Mouse (Mus musculus): ENCODE data around the gene Dph5.

GRCm38 (mm10) chr3:115952356-115952755 lies 64.7 kb downstream of the Dph5 start:
- TF ChIP-seq CTCF (IDR thresholded peaks at IDR 0.05; ENCODE audit: extremely low read depth, insufficient read depth, insufficient read length, insufficient replicate concordance) (no peak), POLR2A (IDR thresholded peaks at IDR 0.05; ENCODE audit: low read depth, low read length) (no peak)

All from spleen, adult 2 months (tissue).